Mouse (Mus musculus) retina, adult 2 months (tissue): Measurements from ENCODE around the gene Xrcc6.

Source experiments
- DNase-seq: peaks from one replicate; pipeline ENCODE4 v3.0.0-alpha.2; 2012; ENCODE audit warnings: low read depth, low spot score

Xrcc6 gene

GRCm38 (mm10) chr15:82022535-82023088 lies 35.0 kb downstream of the Xrcc6 start:
- DNase-seq, result no peak

- DNase-seq, result no peak
Measured at GRCm38 (mm10) chr15:82023965-82024635, 36.5 kb downstream of the Xrcc6 start.

- no peak for DNase-seq
Measured at GRCm38 (mm10) chr15:82027276-82027675, 39.6 kb downstream of the Xrcc6 start.

- DNase-seq, result no peak
Measured at GRCm38 (mm10) chr15:82027726-82028125, 40.1 kb downstream of the Xrcc6 start.

- DNase-seq, result no peak
Measured at GRCm38 (mm10) chr15:82032386-82032785, 44.8 kb downstream of the Xrcc6 start.

GRCm38 (mm10) chr15:82033762-82034161 lies 46.1 kb downstream of the Xrcc6 start, which contains the start of gene Desi1:
Desi1 (minus strand) TSS chr15:82033862.
- no peak for DNase-seq

GRCm38 (mm10) chr15:82035904-82036689 lies 48.5 kb downstream of the Xrcc6 start:
- no peak for DNase-seq

GRCm38 (mm10) chr15:82040650-82041049 lies 53.0 kb downstream of the Xrcc6 start:
- peak; percentile 23 for DNase-seq

- no peak for DNase-seq
Measured at GRCm38 (mm10) chr15:82044166-82044784, 56.6 kb downstream of the Xrcc6 start.

- DNase-seq, result no peak
Measured at GRCm38 (mm10) chr15:82046246-82046891, 58.7 kb downstream of the Xrcc6 start.

GRCm38 (mm10) chr15:82047080-82047883 lies 59.6 kb downstream of the Xrcc6 start, which contains the start of gene Snu13:
Snu13 (minus strand) TSS chr15:82047598.
- peak; percentile 72 for DNase-seq

GRCm38 (mm10) chr15:82052544-82052943 lies 64.9 kb downstream of the Xrcc6 start:
- DNase-seq, result no peak

- DNase-seq, result no peak
Measured at GRCm38 (mm10) chr15:82058719-82059201, 71.1 kb downstream of the Xrcc6 start, which contains the start of gene 4930407I10Rik. 4930407I10Rik (plus strand) TSS chr15:82059151.

- DNase-seq, result no peak
Measured at GRCm38 (mm10) chr15:82063909-82064308, 76.3 kb downstream of the Xrcc6 start.

GRCm38 (mm10) chr15:82065511-82065910 lies 77.9 kb downstream of the Xrcc6 start:
- DNase-seq, result peak; percentile 61

- no peak for DNase-seq
Measured at GRCm38 (mm10) chr15:82069898-82070297, 82.3 kb downstream of the Xrcc6 start, which contains the start of gene Mei1. Mei1 (plus strand) TSS chr15:82069996.

GRCm38 (mm10) chr15:82071816-82072469 lies 84.3 kb downstream of the Xrcc6 start:
- DNase-seq, result no peak

GRCm38 (mm10) chr15:82073490-82073889 lies 85.9 kb downstream of the Xrcc6 start:
- DNase-seq, result no peak

- DNase-seq, result no peak
Measured at GRCm38 (mm10) chr15:82079883-82080282, 92.2 kb downstream of the Xrcc6 start.

GRCm38 (mm10) chr15:82081161-82081560 lies 93.5 kb downstream of the Xrcc6 start:
- DNase-seq, result peak; percentile 9
